Mouse (Mus musculus) liver, adult 2 months (tissue): ENCODE data around the gene Cux1.

Source experiments
- CTCF ChIP-seq: fragments of 200-500 bp; IDR thresholded peaks from 2 replicates; pipeline ENCODE4 v1.5.1; 2011; ENCODE audit warnings: low read depth, low read length, control low read depth
- POLR2A ChIP-seq: fragments of 200-500 bp; IDR thresholded peaks from 2 replicates; pipeline ENCODE4 v1.6.1; 2011; ENCODE audit warnings: low read length, control low read depth; ENCODE audit not compliant: insufficient read depth; ENCODE audit errors: extremely low read depth

DNA sequence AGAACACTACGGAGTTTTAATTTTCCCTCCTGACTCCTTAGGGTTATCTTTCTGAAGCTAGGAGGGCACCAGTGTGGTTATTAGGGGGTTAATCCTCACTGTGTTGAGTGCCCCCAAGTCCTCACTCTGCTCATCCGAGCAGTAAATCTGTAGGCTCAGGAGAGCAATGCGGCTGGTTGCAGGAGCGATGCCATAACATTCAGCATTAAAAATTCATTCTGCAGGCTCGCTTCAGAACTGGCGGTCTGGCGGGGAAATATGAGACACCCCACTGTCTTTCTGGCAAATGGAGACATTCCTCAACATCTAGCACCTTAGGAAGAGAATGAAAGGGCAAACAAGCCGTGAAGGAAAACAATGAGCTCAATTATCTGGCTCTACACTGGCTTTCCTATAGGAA, 214.2 kb downstream of the Cux1 start:
- no peak for TF ChIP-seq CTCF
- no peak for TF ChIP-seq POLR2A
